In the genomic region with DNA sequence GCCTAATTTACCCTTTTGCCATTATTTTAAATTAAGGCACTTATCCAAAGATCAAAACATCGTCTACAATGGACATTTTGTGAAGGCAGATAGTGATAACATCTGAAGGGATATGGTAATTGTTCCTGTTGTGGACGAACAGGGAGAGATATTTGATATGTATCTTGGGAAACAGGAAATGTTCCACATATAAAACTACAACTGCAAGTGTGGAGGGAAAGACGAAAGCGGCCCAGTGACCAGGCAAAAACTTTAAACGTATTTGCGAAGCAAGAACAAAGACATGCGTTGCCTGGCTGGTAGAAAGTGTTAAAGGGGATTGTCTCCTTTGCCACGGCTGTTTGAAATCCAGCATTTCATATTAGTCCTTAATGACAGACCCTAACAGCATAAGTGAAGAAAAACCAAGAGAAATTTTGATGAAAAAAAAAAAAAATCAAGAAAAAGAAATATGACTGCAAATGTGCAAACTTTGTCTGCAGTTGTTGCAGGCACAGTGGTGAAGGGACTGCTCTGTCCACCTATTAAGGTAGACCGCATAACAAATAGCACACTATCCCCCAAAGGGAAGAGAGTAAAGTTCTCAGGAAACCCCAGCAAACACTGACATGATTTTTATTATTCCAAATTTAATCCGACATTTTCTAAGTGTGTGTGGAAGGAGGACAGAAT, we compare ENCODE assay signal across 10 mouse cellular contexts.
DNase-seq lines count a peak whose midpoint lies in the region; ATAC-seq lines count a peak whose summit lies in the region.
"Had no signal": no experiment of that assay in that cellular context is flagged by ENCODE, and none has a peak within 500 bp of the region (broad histone marks: within the 10 kb centered on the region; RNA-seq: fewer than 3 reads in every experiment).

No protein-coding gene starts in this region.

- ATAC-seq in hindbrain, embryonic 14.5 days (ENCODE audit: low FRiP score) = peak; percentile 80
- ATAC-seq in neural tube, embryonic 14.5 days (ENCODE audit: low read depth) = peak; percentile 62
- ATAC-seq in CD4-positive, CD25-positive, alpha-beta regulatory T cell, adult 4 months = no peak

- peaks cover 9% of the 10 kb centered on the region for H3K4me1 ChIP-seq in hindbrain, embryonic 14.5 days (replicated peaks; ENCODE audit: control insufficient read depth, insufficient read depth, low read length)
- peaks cover 9% of the 10 kb centered on the region for H3K4me1 ChIP-seq in neural tube, embryonic 14.5 days (ENCODE audit: control insufficient read depth, insufficient read depth, low read length)
- H3K4me1 ChIP-seq: embryonic facial prominence, embryonic 15.5 days had no signal

- H3K9me3 ChIP-seq in hindbrain, embryonic 14.5 days (ENCODE audit: control insufficient read depth, low read length) = no peaks in the 10 kb centered on the region
- H3K9me3 ChIP-seq in neural tube, embryonic 14.5 days (ENCODE audit: control insufficient read depth, low read length) = no peaks in the 10 kb centered on the region
- H3K9me3 ChIP-seq: embryonic facial prominence, embryonic 15.5 days had no signal

- WGBS in hindbrain, embryonic 14.5 days = 18% methylated on average over 10 of the region's 10 CpGs
- 14% methylated on average over 10 of the region's 10 CpGs for WGBS in neural tube, embryonic 14.5 days

- peak overlapping the region; percentile 50; the same call in 1 of the 2 replicates for H3K9ac ChIP-seq in hindbrain, embryonic 14.5 days
- peak overlapping the region; percentile 8; the same call in 1 of the 2 replicates for H3K9ac ChIP-seq in neural tube, embryonic 14.5 days (replicated peaks; ENCODE audit: low read depth, low read length)
- H3K9ac ChIP-seq: embryonic facial prominence, embryonic 15.5 days; lung, embryonic 14.5 days had no signal

- no peaks in the 10 kb centered on the region for H3K27me3 ChIP-seq in hindbrain, embryonic 14.5 days (ENCODE audit: control insufficient read depth, insufficient read depth, low read length)
- no peaks in the 10 kb centered on the region for H3K27me3 ChIP-seq in neural tube, embryonic 14.5 days (ENCODE audit: control insufficient read depth, insufficient read depth, low read length)
- H3K27me3 ChIP-seq: embryonic facial prominence, embryonic 15.5 days had no signal

- peak; percentile 25 to 41 for DNase-seq in left cerebral cortex, postnatal 36 days (ENCODE audit: low spot score in 2 of 2)
- no peak for DNase-seq in left cerebral cortex, adult 11 months (ENCODE audit: low spot score)
- DNase-seq in cerebellum, postnatal 36 days = peak; percentile 18 to 60
- no peak for DNase-seq in hindbrain, embryonic 14.5 days (ENCODE audit: low spot score)
- DNase-seq in lung, postnatal 25 days (ENCODE audit: low spot score) = no peak
- no peak for DNase-seq in thymus, postnatal 4 days

- peak overlapping the region; percentile 47 for H3K4me2 ChIP-seq in hindbrain, embryonic 14.5 days (replicated peaks)
- peak overlapping the region; percentile 39 for H3K4me2 ChIP-seq in neural tube, embryonic 14.5 days (ENCODE audit: low read depth, low read length)
- H3K4me2 ChIP-seq: embryonic facial prominence, embryonic 15.5 days; lung, embryonic 14.5 days had no signal

- intact Hi-C loops in left cerebral cortex, postnatal 36 days (cut with DNase I) = loop anchor here (2.0 to 5.0 kb wide), 5 partner anchors 146 to 1097 kb away; a partner anchor contains a TSS

- H3K4me3 ChIP-seq in hindbrain, embryonic 14.5 days (replicated peaks; ENCODE audit: low read length) = no peak overlapping the region; the same call in 1 of the 2 replicates
- H3K4me3 ChIP-seq in neural tube, embryonic 14.5 days (ENCODE audit: low read depth, low read length) = 0 out of 2 replicates have a peak overlapping the region, but pooled peaks have one; percentile 3
- H3K4me3 ChIP-seq: embryonic facial prominence, embryonic 15.5 days had no signal

- H3K36me3 ChIP-seq in hindbrain, embryonic 14.5 days (replicated peaks; ENCODE audit: control insufficient read depth, insufficient read depth) = no peaks in the 10 kb centered on the region
- H3K36me3 ChIP-seq in neural tube, embryonic 14.5 days (ENCODE audit: control insufficient read depth, insufficient read depth, low read length) = no peaks in the 10 kb centered on the region
- H3K36me3 ChIP-seq: embryonic facial prominence, embryonic 15.5 days had no signal

- peak overlapping the region; percentile 87 for H3K27ac ChIP-seq in hindbrain, embryonic 14.5 days
- peak overlapping the region; percentile 64; the same call in 1 of the 2 replicates for H3K27ac ChIP-seq in neural tube, embryonic 14.5 days (ENCODE audit: low read depth, low read length)
- H3K27ac ChIP-seq: embryonic facial prominence, embryonic 15.5 days had no signal

Comparison
In these comparisons a context has a peak if more than half of its experiments do, and no peak if none do; other contexts are left out.
1. DNase-seq: peak in left cerebral cortex, postnatal 36 days (2 of 2) and cerebellum, postnatal 36 days (2 of 2); none in left cerebral cortex, adult 11 months (single experiment), hindbrain, embryonic 14.5 days (single experiment), lung, postnatal 25 days (single experiment) and thymus, postnatal 4 days (single experiment).